Mouse (Mus musculus) thymus, adult 2 months (tissue): ENCODE data around the gene Nfia.

Experiments
- CTCF ChIP-seq: fragments of 200-500 bp; IDR thresholded peaks from 2 replicates; pipeline ENCODE4 v1.5.1; 2012; ENCODE audit warnings: mild to moderate bottlenecking, control low read depth, low read length, moderate library complexity, borderline replicate concordance; ENCODE audit not compliant: control insufficient read depth, poor library complexity, insufficient read depth; ENCODE audit errors: extremely low read depth
- POLR2A ChIP-seq: fragments of 200-500 bp; IDR thresholded peaks from 2 replicates; pipeline ENCODE4 v1.6.1; 2012; ENCODE audit warnings: mild to moderate bottlenecking, low read length, control low read depth, moderate library complexity; ENCODE audit not compliant: control insufficient read depth, poor library complexity, insufficient read depth; ENCODE audit errors: extremely low read depth

DNA sequence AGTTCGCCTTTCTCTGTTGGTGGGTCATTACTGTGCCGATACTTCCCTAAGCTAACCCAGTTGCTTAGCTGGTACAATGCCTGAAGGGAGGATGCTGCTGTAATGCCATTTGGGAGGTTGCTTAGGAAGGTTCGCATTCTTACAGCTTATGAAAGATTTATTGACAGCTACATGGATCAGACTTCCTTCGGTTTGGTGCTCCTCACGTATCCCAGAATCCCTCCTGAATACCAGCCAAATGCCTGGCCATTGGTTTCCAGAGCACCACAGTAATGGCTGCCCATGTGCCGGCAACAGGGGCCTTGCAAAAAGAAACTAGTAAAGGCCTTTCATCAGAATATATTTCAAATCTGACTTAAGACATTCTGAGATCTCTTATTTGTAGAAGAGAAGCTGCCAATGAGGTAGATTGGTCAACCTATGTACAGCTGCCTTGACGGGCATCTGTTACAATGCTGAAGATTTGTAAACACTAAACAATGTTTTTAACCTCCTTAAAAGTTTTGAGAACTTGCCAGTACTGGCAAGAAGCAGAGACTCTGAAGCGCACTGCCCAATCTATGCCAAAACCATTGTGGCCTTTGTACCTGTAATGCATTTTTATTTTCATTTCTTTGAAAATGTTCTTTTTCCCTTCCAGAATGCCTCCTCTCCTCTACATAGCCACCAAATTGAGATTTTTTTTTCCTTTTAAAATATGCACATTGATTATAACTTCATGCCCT, 13.2 kb downstream of the Nfia start:
- TF ChIP-seq POLR2A, result no peak
- TF ChIP-seq CTCF, result no peak
